Mouse (Mus musculus) G1E (cell line): ENCODE results near the gene Arid5b.

Source experiments
- CTCF ChIP-seq: IDR thresholded peaks from 2 replicates; pipeline ENCODE4 v1.5.1; 2012; ENCODE audit warnings: low read depth, low read length, inconsistent platforms, mixed read lengths
- GATA1 ChIP-seq: IDR thresholded peaks from 2 replicates; pipeline ENCODE4 v1.6.1; 2012; ENCODE audit warnings: borderline replicate concordance, low read length, inconsistent platforms, mixed read lengths
- POLR2AphosphoS5 ChIP-seq: IDR thresholded peaks from 2 replicates; pipeline ENCODE4 v1.6.1; 2012; ENCODE audit warnings: low read depth, low read length, inconsistent platforms; ENCODE audit not compliant: insufficient replicate concordance

GRCm38 (mm10) chr10:68238707-68239425, 39.7 kb downstream of the Arid5b start:
- no peak for TF ChIP-seq CTCF
- TF ChIP-seq GATA1: no peak
- no peak for TF ChIP-seq POLR2AphosphoS5
